Mouse (Mus musculus) embryonic facial prominence, embryonic 10.5 days (tissue): ENCODE data around the gene Cysrt1. TPM values are rescaled to one million over a fixed set of nuclear protein-coding genes. Genes with fewer than 3 reads are reported as not detected.
A peak's percentile ranks its signal among the peaks of the same experiment; 100 is the strongest.

Experiments
- DNase-seq: peaks from one replicate; pipeline ENCODE4 v3.0.0-alpha.2; 2017; ENCODE audit warnings: low spot score
- H3K27ac ChIP-seq: fragments of 300-500 bp; sonication (generic); replicated peaks from 2 replicates; pipeline ENCODE4 v1.5.1; 2016; ENCODE audit warnings: mild to moderate bottlenecking
- H3K27me3 ChIP-seq: fragments of 300-500 bp; sonication (generic); replicated peaks from 2 replicates; pipeline ENCODE4 v1.6.1; 2016; ENCODE audit warnings: low read depth, mild to moderate bottlenecking; ENCODE audit not compliant: poor library complexity, severe bottlenecking
- H3K36me3 ChIP-seq: fragments of 300-500 bp; sonication (generic); replicated peaks from 2 replicates; pipeline ENCODE4 v1.6.1; 2016; ENCODE audit warnings: mild to moderate bottlenecking, moderate library complexity
- H3K4me1 ChIP-seq: fragments of 300-500 bp; sonication (generic); 2 replicates; pipeline ENCODE4 v1.6.1; 2016
- H3K4me3 ChIP-seq: fragments of 300-500 bp; sonication (generic); 2 replicates; pipeline ENCODE4 v1.5.1; 2016; ENCODE audit warnings: mild to moderate bottlenecking, moderate library complexity
- H3K9me3 ChIP-seq: fragments of 300-500 bp; sonication (generic); 2 replicates; pipeline ENCODE4 v1.6.1; 2016; ENCODE audit warnings: mild to moderate bottlenecking
- WGBS: fragments of 180-500 bp; shearing (Covaris S2); methylation state at CpG from one replicate; pipeline ENCODE4 v1.1.7; 2016; 5-methylcytosine and 5-hydroxymethylcytosine counted together
- polyA plus RNA-seq: library from polyadenylated mRNA; unstranded; fragments of >200 nt; fragmentation: Nextera tagmentation; extraction: Ambion mirVana; gene quantifications from 2 replicates; pipeline ENCODE4 v1.2.1, GENCODE M21; 2016

Gene Cysrt1
- 0.59 TPM in 1 of 2 replicates, not detected in the other for polyA plus RNA-seq

DNA sequence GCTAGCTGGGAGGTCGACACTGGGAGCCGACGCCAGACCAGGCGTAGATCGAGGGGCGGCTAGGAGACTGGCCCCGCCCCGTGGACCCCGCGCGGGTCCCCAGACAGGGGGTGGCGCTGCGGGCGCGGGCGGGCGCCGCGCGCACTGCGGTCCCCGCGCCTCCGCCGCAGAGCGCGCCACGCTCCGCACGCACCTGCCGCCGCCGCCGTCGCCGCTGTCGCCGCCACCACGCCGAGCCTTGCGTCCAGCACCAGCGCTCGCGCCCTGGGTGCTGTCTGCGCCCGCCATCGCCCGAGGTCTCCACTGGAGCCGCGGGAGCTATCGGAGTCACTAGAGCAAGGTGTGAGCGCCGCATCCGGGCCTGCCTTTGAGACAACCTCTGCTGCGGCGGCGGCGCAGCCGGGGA, at the start of gene Cysrt1, which contains the start of gene Rnf208:
Gene Cysrt1, minus strand, starts transcription at position 352 of the 406 bp plus-strand sequence.
Gene Rnf208, plus strand, starts transcription at position 155 of the 406 bp plus-strand sequence.
- no peaks in the 10 kb centered on the region for H3K9me3 ChIP-seq
- peaks cover 48% of the 10 kb centered on the region for H3K27me3 ChIP-seq
- H3K4me1 ChIP-seq: peaks cover 33% of the 10 kb centered on the region
- DNase-seq: peak; percentile 49
- peak within 1 kb of the TSS; percentile 72 for H3K27ac ChIP-seq
- peaks cover 23% of the 10 kb centered on the region for H3K36me3 ChIP-seq
- peak within 1 kb of the TSS; percentile 69 for H3K4me3 ChIP-seq
- 1% methylated on average over 59 of the region's 59 CpGs for WGBS

DNA sequence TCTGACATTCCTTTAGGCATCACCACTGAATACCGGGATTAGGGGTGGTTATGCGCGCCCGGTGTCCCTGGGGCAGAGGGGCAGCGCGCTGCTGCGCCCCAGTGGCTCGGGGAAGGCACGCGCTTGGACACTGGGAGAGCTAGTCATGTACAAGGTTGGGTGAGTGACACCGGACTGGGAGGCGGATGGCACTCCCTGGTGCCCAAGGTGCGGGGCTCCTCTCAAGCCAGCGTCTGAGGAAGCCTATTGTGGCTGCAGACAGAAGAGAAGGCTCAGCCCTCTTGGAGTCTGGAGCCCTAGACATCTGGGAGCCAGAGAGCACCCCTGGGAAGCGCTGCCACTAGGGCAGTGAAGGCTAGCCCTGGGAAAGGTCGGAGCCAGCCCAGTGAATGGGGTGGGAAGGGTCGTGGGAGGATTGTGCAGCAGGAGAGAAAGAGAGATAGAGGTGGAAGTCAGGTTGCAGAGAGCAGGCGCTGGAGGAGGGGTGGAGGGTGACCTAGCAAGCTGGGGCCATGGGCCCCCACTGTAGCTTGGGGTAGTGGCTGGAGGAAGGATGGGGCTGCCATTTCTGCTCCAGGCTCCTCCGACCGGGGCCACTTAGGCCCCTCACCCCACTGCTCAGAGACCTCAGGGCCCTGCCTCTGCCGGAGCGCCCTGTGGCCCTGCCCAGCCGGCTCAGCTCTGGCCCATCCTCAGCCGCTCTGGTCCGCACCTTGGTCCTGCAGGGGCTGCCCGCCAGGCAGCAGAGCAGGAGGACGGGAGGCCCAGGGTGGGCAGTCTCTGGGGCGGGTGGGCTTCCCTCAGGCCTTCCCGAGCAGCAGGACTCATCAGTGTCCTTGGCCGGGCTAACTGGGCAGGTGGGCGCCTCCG, 49.2 kb upstream of the Cysrt1 start:
- 5% methylated on average over 32 of the region's 32 CpGs for WGBS
- Histone ChIP-seq H3K36me3 (peaks cover 3% of the 10 kb centered on the region), H3K4me1 (peaks cover 35% of the 10 kb centered on the region), H3K4me3 (peak overlapping the region; percentile 47), H3K27me3 (peaks cover 100% of the 10 kb centered on the region), H3K9me3 (no peaks in the 10 kb centered on the region), H3K27ac (no peak overlapping the region)
- no peak for DNase-seq

GRCm38 (mm10) chr2:25290816-25291130, 48.5 kb upstream of the Cysrt1 start:
- Histone ChIP-seq H3K4me3 (peak overlapping the region; percentile 29), H3K4me1 (peaks cover 35% of the 10 kb centered on the region), H3K9me3 (no peaks in the 10 kb centered on the region), H3K27me3 (peaks cover 95% of the 10 kb centered on the region), H3K27ac (no peak overlapping the region), H3K36me3 (peaks cover 10% of the 10 kb centered on the region)
- DNase-seq: peak; percentile 30
- WGBS: 1% methylated on average over 18 of the region's 18 CpGs

GRCm38 (mm10) chr2:25290101-25290815, 48.0 kb upstream of the Cysrt1 start:
- Histone ChIP-seq H3K9me3 (no peaks in the 10 kb centered on the region), H3K4me3 (peak overlapping the region; percentile 29), H3K27me3 (peaks cover 90% of the 10 kb centered on the region), H3K27ac (no peak overlapping the region), H3K36me3 (peaks cover 15% of the 10 kb centered on the region), H3K4me1 (peaks cover 35% of the 10 kb centered on the region)
- peak; percentile 40 for DNase-seq
- 2% methylated on average over 54 of the region's 54 CpGs for WGBS

GRCm38 (mm10) chr2:25289651-25290050, 47.4 kb upstream of the Cysrt1 start, which contains the start of gene Lrrc26:
Gene Lrrc26 (plus strand): TSS chr2:25289915.
- whole genome bisulfite sequencing: 6% methylated on average over 11 of the region's 11 CpGs
- Histone ChIP-seq H3K27me3 (peaks cover 84% of the 10 kb centered on the region), H3K4me3 (peak within 1 kb of the TSS; percentile 29), H3K4me1 (peaks cover 33% of the 10 kb centered on the region), H3K36me3 (peaks cover 21% of the 10 kb centered on the region), H3K9me3 (no peaks in the 10 kb centered on the region), H3K27ac (no peak within 1 kb of the TSS)
- DNase-seq: no peak

GRCm38 (mm10) chr2:25288734-25289345, 46.6 kb upstream of the Cysrt1 start:
- Histone ChIP-seq H3K36me3 (peaks cover 29% of the 10 kb centered on the region), H3K9me3 (no peaks in the 10 kb centered on the region), H3K27ac (no peak overlapping the region), H3K4me3 (no peak overlapping the region), H3K4me1 (peaks cover 32% of the 10 kb centered on the region), H3K27me3 (peaks cover 76% of the 10 kb centered on the region)
- no peak for DNase-seq
- 86% methylated on average over 7 of the region's 7 CpGs for WGBS

DNA sequence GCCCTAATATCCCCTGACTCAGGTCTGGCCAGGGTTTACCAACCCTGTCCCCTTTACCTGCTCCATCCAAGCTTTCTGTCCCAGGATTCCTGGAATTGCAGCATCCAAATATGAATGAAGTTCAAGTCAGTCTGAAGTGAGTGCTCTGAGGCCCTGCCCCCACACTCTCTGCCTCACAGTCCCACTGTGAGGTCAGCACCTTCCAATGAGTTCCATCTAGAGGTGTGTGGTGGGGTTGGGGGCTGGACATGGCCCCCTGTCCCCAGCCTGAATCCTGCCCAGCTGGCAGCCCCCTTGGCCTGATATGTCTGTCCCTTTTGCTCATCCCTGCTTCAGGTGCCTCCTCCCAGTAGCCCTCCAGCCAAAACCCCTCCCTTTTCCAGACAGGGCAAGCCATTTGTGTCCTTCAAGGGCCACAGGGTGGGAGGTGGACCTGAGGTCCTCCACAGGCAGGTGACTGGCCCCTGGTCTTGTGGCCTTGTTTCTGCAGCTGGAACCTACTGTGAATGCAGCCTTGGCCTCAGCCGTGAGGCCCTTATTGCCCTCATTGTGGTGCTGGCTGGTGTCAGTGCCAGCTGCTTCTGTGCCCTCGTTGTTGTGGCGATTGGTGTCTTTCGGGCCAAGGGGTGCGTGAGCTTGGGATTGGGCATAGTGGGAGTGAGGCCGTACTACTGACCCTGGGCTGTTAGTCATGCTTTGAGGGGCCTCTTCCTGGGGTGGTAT, 45.8 kb upstream of the Cysrt1 start, which contains the start of gene Tmem210:
Gene Tmem210, plus strand, starts transcription at position 219 of the 723 bp plus-strand sequence.
- H3K4me3 ChIP-seq: no peak within 1 kb of the TSS
- H3K36me3 ChIP-seq: peaks cover 37% of the 10 kb centered on the region
- no peak for DNase-seq
- peaks cover 68% of the 10 kb centered on the region for H3K27me3 ChIP-seq
- no peak within 1 kb of the TSS for H3K27ac ChIP-seq
- WGBS: 88% methylated on average over 6 of the region's 6 CpGs
- no peaks in the 10 kb centered on the region for H3K9me3 ChIP-seq
- H3K4me1 ChIP-seq: peaks cover 32% of the 10 kb centered on the region

GRCm38 (mm10) chr2:25286837-25287636, 44.8 kb upstream of the Cysrt1 start:
- 58% methylated on average over 7 of the region's 7 CpGs for WGBS
- peaks cover 58% of the 10 kb centered on the region for H3K27me3 ChIP-seq
- no peak overlapping the region for H3K27ac ChIP-seq
- no peaks in the 10 kb centered on the region for H3K9me3 ChIP-seq
- DNase-seq: no peak
- peaks cover 23% of the 10 kb centered on the region for H3K4me1 ChIP-seq
- peaks cover 47% of the 10 kb centered on the region for H3K36me3 ChIP-seq
- no peak overlapping the region for H3K4me3 ChIP-seq

GRCm38 (mm10) chr2:25286314-25286713, 44.1 kb upstream of the Cysrt1 start:
- Histone ChIP-seq H3K4me1 (peaks cover 17% of the 10 kb centered on the region), H3K36me3 (peaks cover 53% of the 10 kb centered on the region), H3K27ac (no peak overlapping the region), H3K4me3 (no peak overlapping the region), H3K9me3 (no peaks in the 10 kb centered on the region), H3K27me3 (peaks cover 51% of the 10 kb centered on the region)
- WGBS: 73% methylated on average over 1 of the region's 1 CpGs
- no peak for DNase-seq

GRCm38 (mm10) chr2:25285551-25285950, 43.3 kb upstream of the Cysrt1 start:
- peaks cover 43% of the 10 kb centered on the region for H3K27me3 ChIP-seq
- no peak overlapping the region for H3K4me3 ChIP-seq
- H3K4me1 ChIP-seq: peaks cover 10% of the 10 kb centered on the region
- no peak overlapping the region for H3K27ac ChIP-seq
- H3K9me3 ChIP-seq: no peaks in the 10 kb centered on the region
- H3K36me3 ChIP-seq: peaks cover 61% of the 10 kb centered on the region
- 88% methylated on average over 2 of the region's 2 CpGs for WGBS
- no peak for DNase-seq
